Mouse (Mus musculus) layer of hippocampus, adult 18-20 months (tissue): Measurements from ENCODE around the gene Arhgap23. TPM values are rescaled to one million over a fixed set of nuclear protein-coding genes. Genes with fewer than 3 reads are reported as not detected.
A peak's percentile ranks its signal among the peaks of the same experiment; 100 is the strongest.

Experiments
- DNase-seq, 2 experiments: peaks; one replicate each; pipeline ENCODE4 v3.0.0; 2022; ENCODE audit warnings: low spot score in 2 of 2
- long read RNA-seq: library from polyadenylated mRNA; stranded (forward); transcript quantifications from one replicate; pipeline ENCODE4 v2.0.0, GENCODE M21; 2021
- total RNA-seq, 2 experiments: library from RNA; stranded (reverse); gene quantifications; 2 replicates each; pipeline ENCODE4 v1.2.3; 2021

Arhgap23 gene
- total RNA-seq: 10 to 100 TPM; 79.8 to 88.1 TPM
- long read RNA-seq, full-length matches to known transcripts: 14 of 95 reads
- long read RNA-seq, partial matches to known transcripts: 24 of 95 reads
- long read RNA-seq, other reads (novel, unspliced or antisense): 57 of 95 reads

DNA sequence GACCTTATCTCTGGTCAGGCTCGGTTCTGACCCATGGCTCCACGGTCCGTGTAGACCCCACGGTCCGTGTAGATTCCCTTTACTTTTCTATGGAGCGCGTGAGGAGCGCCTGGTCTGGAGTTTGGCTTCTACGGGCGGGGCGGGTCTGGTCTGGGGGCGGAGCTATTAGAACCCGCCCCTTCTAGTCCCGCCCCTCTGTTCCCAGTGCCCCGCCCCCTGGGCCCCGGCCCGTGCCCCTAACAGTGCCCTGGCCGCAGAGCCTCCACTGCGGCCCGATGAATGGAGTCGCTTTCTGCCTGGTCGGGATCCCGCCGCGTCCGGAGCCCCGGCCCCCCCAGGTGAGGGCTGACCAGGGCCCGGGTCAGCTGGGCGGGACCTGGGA lies at the start of gene Arhgap23:
Arhgap23 (plus strand) TSS at position 204 of the 382 bp plus-strand sequence.
- DNase-seq: no peak

DNA sequence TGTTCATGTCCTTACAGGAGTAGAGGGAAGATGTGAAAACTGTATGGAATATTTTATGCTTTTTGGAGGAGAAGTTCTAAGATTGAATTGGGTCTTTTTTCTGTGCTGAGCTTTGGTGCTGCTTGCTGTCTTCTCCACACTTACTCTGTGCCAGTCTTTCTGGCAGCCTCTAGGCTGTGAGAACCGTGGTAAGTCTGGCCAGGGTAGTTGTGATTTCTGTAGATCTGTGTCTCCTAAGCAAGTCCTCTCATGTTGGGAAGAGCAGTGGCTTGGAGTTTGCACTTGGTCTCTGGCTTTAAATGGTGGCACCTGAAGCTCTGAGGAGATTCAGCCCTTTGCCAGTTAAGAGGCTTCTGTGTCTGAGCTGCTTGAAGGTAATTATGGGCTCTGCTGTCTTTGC lies 49.8 kb upstream of the Arhgap23 start:
- DNase-seq: no peak

DNA sequence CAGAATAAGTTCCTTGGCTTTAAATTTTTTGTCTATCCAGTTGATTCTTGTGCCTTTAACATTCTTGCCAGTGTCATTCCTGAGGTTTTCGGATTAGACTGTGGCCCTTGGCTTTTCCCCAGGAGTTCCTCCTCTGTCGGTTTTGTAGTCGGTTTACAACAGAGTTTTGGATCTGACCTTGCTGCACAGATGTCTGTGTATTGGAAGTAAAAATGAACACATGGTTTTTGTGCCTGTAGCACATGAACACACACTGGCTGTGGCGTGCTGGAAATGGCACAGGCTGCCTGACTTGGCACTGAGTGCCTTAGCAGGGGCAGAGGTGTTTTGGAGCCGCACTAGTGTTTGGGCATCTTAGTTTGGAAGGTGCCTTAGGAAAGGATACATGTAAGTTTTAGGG lies 46.8 kb upstream of the Arhgap23 start:
- DNase-seq: peak in 1 of 2 experiments; percentile 45

DNA sequence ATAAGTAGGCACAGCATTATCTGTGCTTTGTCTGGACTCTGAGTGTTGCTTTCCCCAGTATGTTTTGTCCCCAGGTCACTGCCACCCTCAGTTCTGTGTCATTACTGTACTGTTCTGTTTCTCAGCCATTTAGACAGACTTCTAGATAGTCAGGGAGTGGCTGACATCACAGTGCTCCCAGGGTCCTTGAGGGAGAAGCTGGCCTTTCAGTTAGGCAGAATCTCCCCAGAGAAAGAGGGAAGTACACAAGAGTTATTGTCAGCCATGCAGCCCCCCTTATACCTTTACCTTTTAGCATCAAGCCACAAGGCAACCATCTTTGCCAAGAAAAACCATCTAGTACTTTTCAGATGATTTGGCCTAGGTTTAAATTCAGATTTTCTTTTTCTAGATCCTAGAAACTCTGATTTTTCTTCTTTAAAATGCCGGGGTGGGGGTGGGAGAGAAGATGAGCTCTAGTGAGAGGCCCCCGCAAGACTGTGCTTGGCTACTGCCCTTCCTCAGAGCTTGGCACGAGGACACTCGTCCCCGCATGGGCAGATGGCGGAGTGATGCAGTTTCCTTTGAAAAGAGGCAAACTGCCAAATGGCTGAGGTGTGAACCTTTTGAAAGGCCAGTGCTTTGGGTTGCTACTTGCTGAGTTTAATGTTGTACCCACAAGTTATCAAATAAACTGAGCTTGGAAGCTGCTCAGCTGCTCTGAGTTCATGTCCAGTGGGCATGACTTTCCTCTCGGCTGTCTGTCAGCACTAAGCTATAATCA lies 44.8 kb upstream of the Arhgap23 start:
- DNase-seq: peak; percentile 35 to 53

DNA sequence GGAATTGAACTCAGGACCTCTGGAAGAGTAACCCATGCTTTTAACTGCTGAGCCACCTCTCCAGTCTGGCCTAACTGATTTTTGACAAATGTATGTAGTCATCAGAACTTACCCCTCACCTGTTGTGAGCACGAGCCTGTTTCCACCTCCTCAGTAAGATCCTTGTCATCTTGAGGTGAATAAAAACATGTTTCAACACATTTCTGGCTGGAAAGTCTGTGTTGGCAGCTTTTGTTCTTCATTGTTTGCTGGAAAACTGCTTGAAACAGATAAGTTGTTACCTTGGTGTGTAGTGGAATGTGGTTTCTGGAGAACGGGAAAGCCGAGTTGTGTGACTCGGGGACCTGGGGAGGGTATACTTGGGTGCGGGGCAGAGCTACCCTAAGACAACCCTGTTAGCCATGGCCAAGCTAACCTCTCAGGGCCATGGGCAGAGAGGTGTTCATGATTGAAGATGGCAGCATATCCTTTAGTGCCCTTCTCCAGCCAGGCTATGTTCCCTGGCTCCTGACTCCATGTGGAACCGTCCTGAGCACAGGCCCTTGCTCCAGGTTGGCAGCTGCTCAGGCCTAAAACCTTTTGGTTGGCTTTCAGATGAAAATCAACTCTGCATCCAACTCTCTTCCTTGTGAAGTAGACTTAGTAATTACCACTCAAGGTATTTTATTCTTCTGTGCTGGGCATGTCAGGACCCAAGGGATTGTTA lies 43.0 kb upstream of the Arhgap23 start:
- no peak for DNase-seq

DNA sequence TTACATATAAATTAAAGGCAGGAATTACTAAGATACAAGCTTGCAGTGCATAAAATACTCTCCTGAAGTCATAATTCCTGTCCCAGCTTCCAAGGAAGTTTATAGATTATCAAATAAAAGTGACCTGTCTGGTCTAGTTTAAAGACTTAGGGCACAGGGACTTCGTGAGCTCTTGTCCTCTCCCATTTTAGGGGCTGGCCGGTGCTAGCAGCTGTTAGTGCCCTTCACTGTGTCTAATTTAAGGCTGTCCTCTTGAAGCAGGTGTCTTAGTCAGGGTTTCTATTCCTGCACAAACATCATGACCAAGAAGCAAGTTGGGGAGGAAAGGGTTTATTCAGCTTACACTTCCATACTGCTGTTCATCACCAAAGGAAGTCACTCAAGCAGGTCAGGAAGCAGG lies 41.9 kb upstream of the Arhgap23 start:
- DNase-seq: no peak

DNA sequence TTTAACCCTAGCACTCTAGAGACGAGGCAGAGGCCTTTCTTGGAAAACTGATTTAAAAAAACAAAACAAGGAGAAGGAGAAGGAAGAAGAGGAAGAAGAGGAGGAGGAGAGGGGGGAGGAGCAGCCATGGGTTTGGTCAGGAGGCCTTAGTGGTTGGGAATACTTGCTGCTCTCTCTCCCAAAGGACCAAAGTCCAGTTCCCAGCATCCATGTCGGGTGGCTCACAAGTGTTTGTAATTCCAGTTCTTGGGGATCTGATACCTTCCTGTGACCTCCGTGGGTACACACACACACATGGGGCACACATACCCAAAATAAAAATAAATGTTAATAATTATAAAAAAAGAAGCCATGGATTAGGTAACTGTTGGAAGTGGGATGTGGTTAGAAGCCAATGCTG lies 35.3 kb upstream of the Arhgap23 start:
- DNase-seq: no peak

DNA sequence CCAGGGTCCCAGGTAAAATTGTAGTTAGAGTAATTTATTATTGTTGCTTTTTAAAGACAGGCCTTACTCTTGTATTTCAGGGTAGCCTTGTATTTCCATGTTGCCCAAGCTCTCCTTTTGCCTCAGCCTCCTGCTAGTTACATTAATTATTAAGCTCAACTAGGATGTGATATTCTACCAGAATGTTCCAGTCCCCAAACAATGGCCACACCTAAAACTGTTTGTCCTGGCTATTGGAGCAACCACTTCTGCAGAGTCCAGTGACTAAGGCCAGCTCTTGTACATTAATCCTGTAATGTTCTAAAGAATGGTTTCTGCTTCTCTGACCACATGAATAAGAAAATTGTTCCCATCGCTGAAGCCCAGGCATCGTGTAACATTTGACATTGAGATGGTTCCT lies 32.3 kb upstream of the Arhgap23 start:
- DNase-seq: no peak

DNA sequence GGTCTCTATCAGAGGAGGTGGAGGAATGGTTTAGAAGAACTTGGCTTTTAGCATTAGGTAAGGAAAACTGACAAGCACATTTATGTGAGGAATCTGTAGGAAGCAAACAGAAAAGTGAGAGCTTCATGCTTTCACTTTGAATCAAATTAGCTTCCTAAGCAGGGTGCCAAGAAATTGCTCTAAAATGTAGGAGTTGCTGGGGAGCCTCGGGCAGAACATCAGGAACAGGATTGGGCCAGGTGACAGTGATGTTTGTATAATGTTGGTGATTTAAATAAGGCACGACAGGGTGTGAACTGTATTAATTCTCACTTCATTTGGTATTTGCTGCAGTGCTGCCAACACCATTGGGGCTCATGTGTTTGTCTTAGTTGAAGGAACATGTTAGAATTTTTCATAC lies 31.6 kb upstream of the Arhgap23 start:
- DNase-seq: no peak

DNA sequence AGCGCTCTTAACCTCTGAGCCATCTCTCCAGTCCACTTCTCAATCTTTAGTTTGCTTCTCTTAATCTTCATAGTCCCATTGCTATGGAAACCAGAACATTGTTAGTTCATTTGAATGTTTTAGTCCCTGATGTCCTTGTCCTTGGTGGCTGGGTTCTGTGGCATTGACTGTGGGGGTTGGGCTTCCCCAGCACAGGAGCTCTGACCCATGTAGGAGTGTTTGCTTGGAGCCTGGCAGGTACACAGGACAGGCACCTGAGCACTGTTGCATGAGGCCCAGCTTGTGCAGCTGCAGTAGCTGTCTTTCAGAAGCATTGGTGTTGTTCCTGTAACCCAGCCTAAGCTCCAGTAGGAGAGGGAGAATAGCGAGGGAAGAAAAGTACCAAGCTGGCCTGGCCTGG lies 27.5 kb upstream of the Arhgap23 start:
- DNase-seq: no peak

DNA sequence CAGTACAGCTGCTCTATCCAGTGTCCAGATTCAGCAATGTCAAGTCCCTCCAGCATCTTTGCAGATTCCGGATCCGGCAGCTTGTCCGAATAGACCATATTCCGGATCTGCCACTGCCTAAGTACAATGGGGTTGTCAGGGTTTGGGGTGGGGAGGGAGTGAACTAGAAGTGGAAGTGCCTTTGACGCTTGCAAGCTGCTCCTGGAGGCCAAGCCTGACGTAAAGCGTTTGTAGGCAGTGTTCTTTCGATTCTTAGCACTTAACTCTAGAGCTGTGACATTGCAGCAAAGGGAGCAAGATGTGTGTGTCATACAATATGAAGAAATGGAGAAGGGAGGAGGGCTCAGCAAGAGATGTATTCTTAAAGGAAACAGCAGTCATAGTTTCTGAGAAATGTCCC lies 26.2 kb upstream of the Arhgap23 start:
- no peak for DNase-seq

DNA sequence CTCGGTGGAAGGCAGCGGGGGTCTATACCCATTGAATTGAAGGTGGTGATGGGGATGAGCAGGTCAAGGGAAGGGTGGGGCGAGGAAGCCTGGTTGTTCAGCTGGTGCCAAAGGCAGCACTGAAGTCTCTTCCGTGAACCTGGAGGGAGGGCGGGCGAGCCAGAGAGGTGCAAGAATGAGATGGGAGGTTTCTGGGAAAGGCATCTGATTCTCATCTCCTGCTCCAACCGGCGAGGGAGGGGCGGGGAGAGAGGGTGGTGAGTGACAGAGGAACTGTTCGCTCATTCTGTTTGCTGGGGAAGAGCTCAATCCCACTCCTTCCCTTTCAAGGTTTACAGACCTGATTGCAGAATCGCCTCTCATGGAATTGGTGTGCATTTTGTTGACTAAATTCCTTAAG lies 21.7 kb upstream of the Arhgap23 start:
- no peak for DNase-seq

DNA sequence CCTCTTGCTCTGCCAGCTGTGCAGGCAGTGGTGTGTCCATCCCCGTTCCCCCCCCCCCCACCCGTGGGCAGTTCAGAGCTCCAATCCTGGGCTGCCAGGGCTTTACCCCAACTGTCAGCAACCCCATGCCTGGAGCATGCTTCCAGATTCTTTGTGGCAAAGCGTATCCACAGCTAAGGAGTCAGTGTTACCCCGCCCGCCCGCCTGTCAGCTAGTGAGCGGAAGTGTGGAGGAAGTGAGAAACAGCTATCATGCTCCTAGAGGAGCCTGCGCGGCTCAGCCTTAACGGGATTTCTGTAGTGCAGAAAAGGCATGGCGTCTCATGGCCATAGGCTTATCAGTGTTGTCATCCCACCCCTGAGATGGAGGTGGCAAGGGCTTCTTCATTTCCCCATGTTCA lies 21.2 kb upstream of the Arhgap23 start:
- peak; percentile 58 to 71 for DNase-seq

DNA sequence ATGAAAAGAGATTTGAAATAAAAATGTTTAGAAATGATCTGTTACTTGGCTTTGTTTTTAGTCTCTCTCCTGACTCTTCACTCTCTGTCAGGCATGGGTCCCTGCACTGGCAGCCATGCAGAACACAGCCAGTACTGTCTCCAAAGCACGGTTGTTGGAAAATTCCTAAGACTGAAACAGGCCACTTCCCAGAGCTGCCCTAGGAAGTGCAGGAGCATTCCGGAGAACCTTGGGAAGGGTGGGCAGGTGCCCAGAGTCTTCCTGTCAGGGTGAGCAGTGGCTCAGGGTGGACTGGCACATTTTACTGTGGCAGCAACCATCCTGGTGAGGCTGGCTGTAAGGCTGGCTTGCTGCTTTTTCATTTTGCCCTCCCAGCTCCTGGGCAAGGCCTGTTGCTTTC lies 16.8 kb upstream of the Arhgap23 start:
- no peak for DNase-seq

DNA sequence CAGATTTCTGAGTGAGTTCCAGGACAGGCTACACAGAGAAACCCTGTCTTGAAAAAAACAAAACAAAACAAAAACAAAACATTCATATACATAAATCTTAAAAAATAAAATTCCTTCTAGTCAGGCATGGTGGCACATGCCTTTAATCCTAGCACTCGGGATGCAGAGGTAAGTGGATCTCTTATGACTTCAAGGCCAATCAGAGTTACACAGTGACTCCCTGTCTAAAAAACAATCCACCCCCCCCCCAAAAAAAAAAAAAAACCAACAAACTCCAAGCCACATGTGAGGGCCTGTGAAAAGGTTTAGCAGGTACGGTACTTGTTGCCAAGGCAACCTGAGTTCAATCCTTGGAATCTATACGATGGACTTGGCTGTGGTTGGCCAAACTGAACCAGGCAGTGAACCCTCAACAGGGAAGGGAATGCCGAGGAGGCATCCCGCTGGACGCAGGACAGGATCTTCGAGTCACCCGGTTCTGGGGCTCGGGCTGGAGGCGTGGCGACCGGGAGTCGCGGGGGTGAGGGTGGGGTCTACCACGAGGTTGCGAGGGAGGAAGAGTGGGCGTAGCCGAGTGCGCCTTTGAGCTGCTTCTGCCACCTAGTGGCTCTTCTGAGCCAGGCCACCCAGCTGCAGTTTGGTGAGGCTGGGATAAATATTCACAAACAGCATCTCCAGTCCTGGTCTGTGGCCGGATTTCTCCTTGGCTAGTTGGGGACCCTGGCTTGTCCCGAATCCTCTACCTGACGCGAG lies 15.2 kb upstream of the Arhgap23 start:
- peak; percentile 73 to 90 for DNase-seq

DNA sequence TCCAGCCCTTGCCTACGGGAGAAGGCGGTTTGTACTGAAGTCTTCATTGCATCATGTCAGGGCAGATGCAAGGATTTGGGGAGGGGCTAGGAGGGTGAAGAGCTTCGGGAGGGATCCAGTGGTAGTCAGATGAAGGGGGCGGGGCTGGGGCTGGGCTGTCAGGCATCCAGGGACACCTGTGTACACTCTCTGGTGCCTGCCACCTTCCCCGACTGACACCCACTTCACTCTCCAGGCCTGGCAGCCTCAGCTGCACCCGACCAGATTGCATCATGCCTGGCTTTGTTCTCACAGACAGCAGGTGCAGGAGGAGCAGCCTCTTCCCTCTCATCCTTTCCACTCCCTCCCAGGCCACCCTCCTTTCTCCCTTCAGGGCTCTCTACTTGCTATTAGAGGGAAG lies 14.3 kb upstream of the Arhgap23 start:
- peak; percentile 69 to 78 for DNase-seq

DNA sequence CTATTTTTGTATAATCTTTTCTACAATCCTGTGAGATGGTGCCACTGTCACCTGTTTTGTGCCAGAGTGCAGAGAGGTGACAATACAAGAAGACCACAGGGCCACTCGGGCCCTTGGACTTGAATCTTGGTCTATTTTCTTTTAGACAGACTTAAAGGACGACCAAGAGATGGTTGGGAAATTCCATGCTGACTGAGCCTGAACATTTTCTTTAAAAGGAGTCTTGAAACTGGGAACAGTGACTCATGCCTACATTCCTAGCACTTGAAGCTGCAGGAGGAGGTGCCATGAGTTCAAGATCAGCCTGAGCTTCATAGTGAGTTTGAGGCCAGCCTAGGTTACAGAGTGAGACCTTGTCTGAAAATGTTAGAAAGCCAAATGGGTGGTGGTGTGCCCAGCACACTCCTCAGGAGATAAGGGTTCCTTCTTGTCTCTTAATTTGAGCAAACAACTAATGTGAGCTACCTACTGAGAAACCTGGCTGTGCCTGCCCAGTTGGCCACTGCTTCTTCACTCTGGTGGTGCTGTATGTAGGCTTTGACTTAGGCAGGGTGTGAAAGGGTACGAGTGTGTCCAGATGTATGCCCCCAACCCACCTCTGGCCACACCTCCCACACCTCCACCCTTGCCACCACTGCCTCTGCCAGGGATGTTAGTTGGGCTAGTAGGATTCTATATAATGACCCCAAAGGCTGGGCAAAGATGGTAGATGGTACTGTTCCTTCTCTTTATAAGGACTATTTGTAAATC lies 13.5 kb upstream of the Arhgap23 start:
- DNase-seq: no peak

DNA sequence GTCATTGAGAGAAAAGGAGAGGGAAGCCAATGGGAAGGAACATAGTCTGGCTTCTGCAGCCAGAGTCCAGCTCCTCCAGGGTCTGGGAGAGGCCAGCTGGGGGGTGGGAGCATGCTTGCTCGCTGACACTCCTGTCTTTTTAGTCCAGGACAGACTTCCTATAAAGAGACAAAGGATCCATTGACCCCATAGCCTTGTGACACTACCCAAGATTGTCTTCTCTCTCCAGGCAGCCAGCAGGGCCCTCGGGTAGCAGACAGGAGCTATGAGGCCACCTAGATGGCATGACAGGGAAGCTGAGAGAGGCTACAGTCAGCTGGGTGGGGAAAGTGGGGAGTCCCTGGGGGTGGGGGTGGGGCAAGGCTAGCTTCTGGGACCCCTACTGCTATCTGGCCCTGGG lies 12.6 kb upstream of the Arhgap23 start:
- no peak for DNase-seq

DNA sequence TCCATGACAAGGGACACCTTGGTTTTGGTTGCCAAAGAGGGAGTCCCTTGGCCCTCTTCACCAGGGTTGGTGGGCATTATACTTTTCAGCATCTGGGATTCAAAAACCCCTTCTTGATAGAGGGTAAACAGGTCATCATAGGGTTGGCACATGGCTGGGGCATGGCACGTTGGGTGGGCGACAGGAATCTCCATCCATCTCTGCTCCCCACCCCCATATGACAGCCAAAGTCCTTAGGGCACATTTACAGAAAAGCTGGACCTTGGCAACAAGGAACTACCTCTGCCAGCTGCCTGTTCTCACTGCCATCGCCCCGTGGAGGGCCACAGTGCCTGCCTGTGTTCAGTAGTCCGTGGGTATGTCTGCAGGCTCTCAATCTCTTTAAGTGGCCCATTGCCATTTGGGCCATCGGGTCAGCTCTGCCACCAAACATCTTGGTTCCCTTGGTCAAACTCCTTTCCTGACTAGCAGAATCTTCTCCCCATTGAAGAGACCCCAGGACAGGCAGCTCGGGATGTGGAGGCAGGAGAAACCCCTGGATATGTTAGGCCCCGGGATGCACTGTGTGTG lies 11.6 kb upstream of the Arhgap23 start:
- no peak for DNase-seq

DNA sequence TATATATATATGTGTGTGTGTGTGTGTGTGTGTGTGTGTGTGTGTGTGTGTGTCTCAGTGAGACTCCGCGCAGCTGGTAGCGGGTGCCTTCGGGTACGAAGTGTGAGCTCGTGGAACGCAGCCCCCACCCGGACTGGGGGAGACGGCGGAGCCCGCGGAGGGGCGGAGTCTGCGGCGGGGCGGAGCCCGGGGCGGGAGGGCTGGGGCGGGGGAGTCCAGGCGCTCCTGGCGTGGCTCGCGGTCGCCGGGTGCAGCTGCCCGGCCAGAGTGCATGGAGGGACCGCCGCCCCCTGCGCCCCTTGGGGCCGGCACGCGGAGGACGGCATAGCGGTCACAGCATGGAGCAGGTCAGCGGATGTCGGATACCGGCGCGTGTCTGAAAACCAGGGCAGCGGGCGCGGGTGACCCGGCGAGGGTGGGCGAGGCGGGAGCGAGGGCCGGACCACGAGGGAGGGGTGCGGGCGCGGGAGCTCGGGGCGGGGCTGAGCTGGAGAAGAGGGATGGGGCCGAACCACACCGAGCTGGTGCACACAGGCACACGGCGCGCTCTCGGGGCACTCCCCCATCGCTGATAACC lies 11.1 kb upstream of the Arhgap23 start:
- DNase-seq: peak in 1 of 2 experiments; percentile 64
